Mouse (Mus musculus): ENCODE measurements at regions not wholly inside any gene's neighbourhood (a gene's known extent, or its start where the extent isn't known, plus 50 kb on each side); places are given as distances from the start of the nearest gene placed in this dataset.

DNA sequence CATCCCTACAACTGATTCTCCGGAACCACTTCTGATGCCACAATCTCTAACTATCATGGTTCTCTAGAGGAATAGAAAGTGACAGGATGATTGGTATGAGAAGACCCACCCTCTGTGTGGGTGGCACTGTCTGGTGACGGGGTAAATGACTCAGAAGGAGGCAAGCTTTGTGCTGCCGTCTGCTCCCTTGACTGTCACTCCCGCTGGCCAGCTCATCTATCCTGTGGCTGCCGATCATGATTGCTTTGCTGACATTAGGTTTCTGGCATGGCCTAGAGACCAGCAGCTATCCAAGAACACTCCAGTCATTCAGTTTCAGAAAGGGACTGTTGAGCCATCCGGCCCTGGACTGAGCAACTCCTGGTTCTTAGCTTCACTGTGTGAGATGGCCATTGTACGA lies 331.4 kb downstream of the Pmp22 start:
- no peak for TF ChIP-seq CTCF (IDR thresholded peaks at IDR 0.05; ENCODE audit: extremely low read depth, insufficient read depth, insufficient read length, insufficient replicate concordance)
- no peak for TF ChIP-seq POLR2A (IDR thresholded peaks at IDR 0.05; ENCODE audit: low read depth, low read length)

Measured in spleen, adult 2 months (tissue).